ENCODE assay signal across 24 mouse cellular contexts in the genomic region with DNA sequence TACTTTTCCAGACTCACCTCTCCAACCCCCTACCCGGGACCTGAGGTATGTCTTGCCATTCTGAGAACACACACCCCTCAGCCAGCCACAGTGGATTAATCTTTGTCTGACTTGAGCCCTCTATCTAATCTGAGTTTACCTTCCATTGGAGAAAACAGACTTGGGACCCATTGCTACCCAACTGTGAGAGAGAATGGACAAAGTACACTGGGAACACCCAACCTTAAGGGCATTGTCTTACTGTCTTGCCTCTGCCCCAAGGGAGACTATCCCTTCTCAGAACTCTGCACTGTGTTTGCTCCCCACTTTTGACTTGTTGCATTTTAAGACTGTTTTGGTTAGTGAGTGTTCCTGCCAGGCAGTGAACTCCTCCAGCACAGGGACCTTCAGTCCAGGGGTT. TPM values are rescaled to one million over a fixed set of nuclear protein-coding genes. Genes with fewer than 3 reads are reported as not detected.
DNase-seq lines count a peak whose midpoint lies in the region; ATAC-seq and TF ChIP-seq lines count a peak whose summit lies in the region.
"Had no signal": no experiment of that assay in that cellular context is flagged by ENCODE, and none has a peak within 500 bp of the region (broad histone marks: within the 10 kb centered on the region; RNA-seq: fewer than 3 reads in every experiment).

No protein-coding gene starts in this region.

- DNase-seq in kidney, adult 18-20 months: peak; percentile 27
- DNase-seq in kidney, postnatal 4 days: no peak
- no peak for DNase-seq in stomach, postnatal 0 days (ENCODE audit: low spot score)
- no peak for DNase-seq in layer of hippocampus, postnatal 25 days (ENCODE audit: extremely low spot score in 1 of 2, low spot score in 1 of 2)
- DNase-seq: adrenal gland, postnatal 10 days; B cell, adult 2 months; cerebellum, adult 2 months; cerebellum, postnatal 36 days; lung, adult 18-20 months; right cerebral cortex, adult 18-20 months; right cerebral cortex, postnatal 4 days; thymus, adult 2 months; thymus, postnatal 4 days had no signal

- WGBS in stomach, embryonic 16.5 days: 69% methylated on average over 1 of the region's 1 CpGs
- 52% methylated on average over 1 of the region's 1 CpGs for WGBS in stomach, postnatal 0 days
- WGBS in intestine, postnatal 0 days: 53% methylated on average over 1 of the region's 1 CpGs
- 79% methylated on average over 1 of the region's 1 CpGs for WGBS in hindbrain, embryonic 16.5 days

- no peaks in the 10 kb centered on the region for H3K9me3 ChIP-seq in stomach, embryonic 16.5 days (replicated peaks; ENCODE audit: control insufficient read depth, low read length)
- H3K9me3 ChIP-seq in stomach, postnatal 0 days (ENCODE audit: control insufficient read depth, low read length): no peaks in the 10 kb centered on the region
- H3K9me3 ChIP-seq in intestine, postnatal 0 days (ENCODE audit: control insufficient read depth): no peaks in the 10 kb centered on the region
- H3K9me3 ChIP-seq in hindbrain, embryonic 16.5 days (ENCODE audit: control insufficient read depth, low read length): no peaks in the 10 kb centered on the region
- H3K9me3 ChIP-seq: forebrain, embryonic 12.5 days; liver, embryonic 12.5 days; midbrain, embryonic 10.5 days; neural tube, embryonic 15.5 days; stomach, embryonic 15.5 days had no signal

- no peak overlapping the region for H3K4me2 ChIP-seq in stomach, embryonic 16.5 days (ENCODE audit: low read depth, low read length)
- no peak overlapping the region; the same call in 1 of the 2 replicates for H3K4me2 ChIP-seq in stomach, postnatal 0 days (replicated peaks; ENCODE audit: low read depth)
- 0 out of 2 replicates have a peak overlapping the region, but pooled peaks have one; percentile 10 for H3K4me2 ChIP-seq in intestine, postnatal 0 days (replicated peaks; ENCODE audit: low read depth)
- no peak overlapping the region for H3K4me2 ChIP-seq in hindbrain, embryonic 16.5 days (ENCODE audit: low read length)
- H3K4me2 ChIP-seq: forebrain, embryonic 12.5 days; liver, embryonic 12.5 days; neural tube, embryonic 15.5 days; stomach, embryonic 15.5 days had no signal

- H3K4me3 ChIP-seq in stomach, embryonic 16.5 days (replicated peaks; ENCODE audit: low read length): no peak overlapping the region
- no peak overlapping the region for H3K4me3 ChIP-seq in stomach, postnatal 0 days (ENCODE audit: low read depth, low read length)
- no peak overlapping the region for H3K4me3 ChIP-seq in intestine, postnatal 0 days (ENCODE audit: low read depth, low read length)
- H3K4me3 ChIP-seq in hindbrain, embryonic 16.5 days (ENCODE audit: low read length): no peak overlapping the region
- H3K4me3 ChIP-seq: erythroblast, embryonic 14.5 days; forebrain, embryonic 12.5 days; liver, embryonic 12.5 days; midbrain, embryonic 10.5 days; neural tube, embryonic 15.5 days; stomach, embryonic 15.5 days had no signal

- no peak for ATAC-seq in stomach, embryonic 16.5 days (ENCODE audit: insufficient read depth, low FRiP score)
- ATAC-seq in stomach, postnatal 0 days (ENCODE audit: low FRiP score, low TSS enrichment): no peak
- no peak for ATAC-seq in intestine, postnatal 0 days
- no peak for ATAC-seq in hindbrain, embryonic 16.5 days
- ATAC-seq: activated CD4-positive, CD25-positive, alpha-beta regulatory T cell, adult 4 months; liver, embryonic 12.5 days had no signal

- H3K36me3 ChIP-seq in stomach, embryonic 16.5 days (ENCODE audit: control insufficient read depth, insufficient read depth, low read length): no peaks in the 10 kb centered on the region; the same call in 1 of the 2 replicates
- no peaks in the 10 kb centered on the region for H3K36me3 ChIP-seq in stomach, postnatal 0 days (ENCODE audit: control insufficient read depth, insufficient read depth, low read length)
- no peaks in the 10 kb centered on the region for H3K36me3 ChIP-seq in intestine, postnatal 0 days (ENCODE audit: control insufficient read depth, insufficient read depth)
- no peaks in the 10 kb centered on the region for H3K36me3 ChIP-seq in hindbrain, embryonic 16.5 days (ENCODE audit: control insufficient read depth, insufficient read depth, low read length)
- H3K36me3 ChIP-seq: liver, embryonic 12.5 days had no signal

- H3K4me1 ChIP-seq in stomach, embryonic 16.5 days (ENCODE audit: control insufficient read depth, insufficient read depth, low read length): peaks cover 17% of the 10 kb centered on the region
- H3K4me1 ChIP-seq in stomach, postnatal 0 days (replicated peaks; ENCODE audit: control insufficient read depth, insufficient read depth): peaks cover 12% of the 10 kb centered on the region
- peaks cover 9% of the 10 kb centered on the region for H3K4me1 ChIP-seq in intestine, postnatal 0 days (replicated peaks; ENCODE audit: control insufficient read depth, insufficient read depth, low read length)
- H3K4me1 ChIP-seq in hindbrain, embryonic 16.5 days (ENCODE audit: control insufficient read depth, insufficient read depth, low read depth, low read length): peaks cover 20% of the 10 kb centered on the region
- H3K4me1 ChIP-seq: liver, embryonic 12.5 days had no signal

- TF ChIP-seq EP300 in stomach, postnatal 0 days (optimal IDR thresholded peaks at IDR 0.05): no peak

- no peak overlapping the region for H3K9ac ChIP-seq in stomach, embryonic 16.5 days (ENCODE audit: low read length)
- H3K9ac ChIP-seq in stomach, postnatal 0 days (ENCODE audit: low read length): no peak overlapping the region
- no peak overlapping the region for H3K9ac ChIP-seq in intestine, postnatal 0 days (ENCODE audit: low read depth, low read length)
- H3K9ac ChIP-seq in hindbrain, embryonic 16.5 days (ENCODE audit: low read depth, low read length): no peak overlapping the region
- H3K9ac ChIP-seq: forebrain, embryonic 12.5 days; liver, embryonic 12.5 days; neural tube, embryonic 15.5 days; stomach, embryonic 15.5 days had no signal

- no peak for TF ChIP-seq CTCF in stomach, postnatal 0 days (IDR thresholded peaks at IDR 0.05; ENCODE audit: low read depth)
- TF ChIP-seq CTCF in intestine, postnatal 0 days (IDR thresholded peaks at IDR 0.05; ENCODE audit: low read depth): no peak

- H3K27me3 ChIP-seq in stomach, embryonic 16.5 days (ENCODE audit: control insufficient read depth, insufficient read depth, low read length): no peaks in the 10 kb centered on the region
- no peaks in the 10 kb centered on the region for H3K27me3 ChIP-seq in stomach, postnatal 0 days (ENCODE audit: control insufficient read depth, insufficient read depth, low read length)
- H3K27me3 ChIP-seq in intestine, postnatal 0 days (replicated peaks; ENCODE audit: control insufficient read depth, insufficient read depth, low read length): no peaks in the 10 kb centered on the region
- no peaks in the 10 kb centered on the region for H3K27me3 ChIP-seq in hindbrain, embryonic 16.5 days (replicated peaks; ENCODE audit: control insufficient read depth, insufficient read depth, low read length)
- H3K27me3 ChIP-seq: forebrain, embryonic 12.5 days; neural tube, embryonic 15.5 days; stomach, embryonic 15.5 days had no signal

- H3K27ac ChIP-seq in stomach, embryonic 16.5 days (ENCODE audit: low read length): peak overlapping the region; percentile 14; the same call in 1 of the 2 replicates
- no peak overlapping the region for H3K27ac ChIP-seq in stomach, postnatal 0 days (replicated peaks)
- H3K27ac ChIP-seq in intestine, postnatal 0 days (ENCODE audit: low read depth, low read length): 0 out of 2 replicates have a peak overlapping the region, but pooled peaks have one; percentile 50
- H3K27ac ChIP-seq in hindbrain, embryonic 16.5 days (ENCODE audit: low read depth, low read length): no peak overlapping the region
- H3K27ac ChIP-seq: forebrain, embryonic 12.5 days; liver, embryonic 12.5 days; midbrain, embryonic 10.5 days; neural tube, embryonic 15.5 days; stomach, embryonic 15.5 days had no signal

RNA-seq across cellular contexts. Expression of a gene that starts 4.7 kb away (rescaled TPM):
- 25.0 and 29.3 TPM in 2 replicates for polyA plus RNA-seq in stomach, embryonic 16.5 days (2015; fragmentation: Nextera tagmentation; extraction: Ambion mirVana)
- 21.7 and 22.7 TPM in 2 replicates for polyA plus RNA-seq in stomach, postnatal 0 days (2015; fragmentation: Nextera tagmentation; extraction: Ambion mirVana)
- 26.7 and 28.0 TPM in 2 replicates for polyA plus RNA-seq in intestine, postnatal 0 days (2015; fragmentation: Nextera tagmentation; extraction: Ambion mirVana)
- total RNA-seq in layer of hippocampus, postnatal 25 days (2021): 10 to 100 TPM; 11.0 to 11.8 TPM
- 44.9 and 49.8 TPM in 2 replicates for polyA plus RNA-seq in hindbrain, embryonic 16.5 days (2015; fragmentation: Nextera tagmentation; extraction: Ambion mirVana)
- total RNA-seq: MEL had no signal
- polyA plus RNA-seq: erythroblast, embryonic 14.5 days had no signal

Comparison
In these comparisons a context has a peak if more than half of its experiments do, and no peak if none do; other contexts are left out.
1. H3K27ac ChIP-seq: peak in stomach, embryonic 16.5 days (single experiment) and intestine, postnatal 0 days (single experiment); none in stomach, postnatal 0 days (single experiment) and hindbrain, embryonic 16.5 days (single experiment).